Mouse (Mus musculus) liver, embryonic 11.5 days (tissue): ENCODE results near the gene Olfr1344. TPM values are rescaled to one million over a fixed set of nuclear protein-coding genes. Genes with fewer than 3 reads are reported as not detected.

ENCODE experiments used
- polyA plus RNA-seq: library from polyadenylated mRNA; unstranded; fragments of >200 nt; fragmentation: Nextera tagmentation; extraction: Ambion mirVana; gene quantifications from 2 replicates; pipeline ENCODE4 v1.2.1, GENCODE M21; 2014

Gene Olfr1344
- polyA plus RNA-seq, 1 experiment from 2014 or later = 0.08 TPM

Other genes starting within 250 kb of the Olfr1344 start
- not detected in 2 replicates for gene Galp, start 241.6 kb upstream of the Olfr1344 start, polyA plus RNA-seq
- not detected in 2 replicates for gene Zscan5b, start 216.4 kb upstream of the Olfr1344 start, polyA plus RNA-seq
- gene Epp13, start 186.0 kb upstream of the Olfr1344 start, polyA plus RNA-seq = not detected in 2 replicates
- 9.9 and 10.3 TPM in 2 replicates for gene Zfp667, start 152.1 kb upstream of the Olfr1344 start, polyA plus RNA-seq
- gene Zfp583, start 107.4 kb upstream of the Olfr1344 start, polyA plus RNA-seq = 3.8 and 4.6 TPM in 2 replicates
- gene Gm3854, start 94.9 kb upstream of the Olfr1344 start, polyA plus RNA-seq = 1.3 and 1.5 TPM in 2 replicates
- 1.3 and 2.1 TPM in 2 replicates for gene Zfp78, start 75.4 kb upstream of the Olfr1344 start, polyA plus RNA-seq
- gene Zfp28, start 55.4 kb upstream of the Olfr1344 start, polyA plus RNA-seq = 4.7 and 5.8 TPM in 2 replicates
- 0.27 TPM in 1 of 2 replicates, not detected in the other for gene Smim17, start 40.0 kb upstream of the Olfr1344 start, polyA plus RNA-seq
- not detected in 2 replicates for gene Gm20715, start 28.4 kb upstream of the Olfr1344 start, polyA plus RNA-seq
- gene Olfr1336, start 17.5 kb downstream of the Olfr1344 start, polyA plus RNA-seq = not detected in 2 replicates
- gene Olfr1346, start 28.4 kb downstream of the Olfr1344 start, polyA plus RNA-seq = not detected in 2 replicates
- gene Olfr5, start 48.3 kb downstream of the Olfr1344 start, polyA plus RNA-seq = not detected in 2 replicates
- not detected in 2 replicates for gene Olfr1347, start 61.1 kb downstream of the Olfr1344 start, polyA plus RNA-seq
- gene Olfr1348, start 70.1 kb downstream of the Olfr1344 start, polyA plus RNA-seq = not detected in 2 replicates
- gene Olfr1349, start 84.3 kb downstream of the Olfr1344 start, polyA plus RNA-seq = not detected in 2 replicates
- gene Olfr1350, start 126.2 kb downstream of the Olfr1344 start, polyA plus RNA-seq = not detected in 2 replicates